Mouse (Mus musculus) bone marrow macrophage, adult 2 months (primary cell): ENCODE data around the gene Prkca.

Experiments used
- CTCF ChIP-seq: IDR thresholded peaks from 2 replicates; pipeline ENCODE4 v1.5.1; 2012; ENCODE audit warnings: low read depth, mild to moderate bottlenecking, low read length, moderate library complexity
- POLR2A ChIP-seq: IDR thresholded peaks from 2 replicates; pipeline ENCODE4 v1.6.1; 2012; ENCODE audit warnings: mild to moderate bottlenecking, low read depth, low read length, borderline replicate concordance

GRCm38 (mm10) chr11:107955191-107956062, 388.3 kb downstream of the Prkca start:
- TF ChIP-seq POLR2A (no peak), CTCF (no peak)
